Mouse (Mus musculus) adrenal gland, adult 8-10 months (tissue): ENCODE results near the gene Bicd2. TPM values are rescaled to one million over a fixed set of nuclear protein-coding genes. Genes with fewer than 3 reads are reported as not detected.

Source experiments
- DNase-seq: peaks from one replicate; pipeline ENCODE4 v3.0.0; 2022
- total RNA-seq, 4 experiments: library from RNA; stranded (reverse); gene quantifications; 2 replicates each; pipeline ENCODE4 v1.2.4; 2022

The Bicd2 gene
- total RNA-seq, 4 experiments from 2014 or later, result 37.2 to 48.4 (median 40.9) TPM

GRCm38 (mm10) chr13:49326246-49327206 is 14.9 kb upstream of the Bicd2 start:
- no peak for DNase-seq

- DNase-seq, result no peak
Measured at GRCm38 (mm10) chr13:49328101-49328500, 13.3 kb upstream of the Bicd2 start.

- DNase-seq, result no peak
Measured at GRCm38 (mm10) chr13:49333250-49333649, 8.1 kb upstream of the Bicd2 start.

- DNase-seq, result no peak
Measured at GRCm38 (mm10) chr13:49335077-49335982, 6.1 kb upstream of the Bicd2 start.

GRCm38 (mm10) chr13:49338893-49339546 is 2.4 kb upstream of the Bicd2 start:
- DNase-seq, result no peak

- no peak for DNase-seq
Measured at GRCm38 (mm10) chr13:49341831-49342722, 692 bp downstream of the Bicd2 start.

- DNase-seq, result no peak
Measured at GRCm38 (mm10) chr13:49342723-49343100, 1.3 kb downstream of the Bicd2 start.

GRCm38 (mm10) chr13:49344567-49344966 is 3.2 kb downstream of the Bicd2 start:
- no peak for DNase-seq

- DNase-seq, result peak; percentile 54
Measured at GRCm38 (mm10) chr13:49345476-49345875, 4.1 kb downstream of the Bicd2 start.

- DNase-seq, result no peak
Measured at GRCm38 (mm10) chr13:49348522-49348921, 7.1 kb downstream of the Bicd2 start.

GRCm38 (mm10) chr13:49349335-49349734 is 8.0 kb downstream of the Bicd2 start:
- no peak for DNase-seq

- no peak for DNase-seq
Measured at GRCm38 (mm10) chr13:49349836-49350505, 8.6 kb downstream of the Bicd2 start.

- DNase-seq, result no peak
Measured at GRCm38 (mm10) chr13:49352581-49353159, 11.3 kb downstream of the Bicd2 start.

- DNase-seq, result no peak
Measured at GRCm38 (mm10) chr13:49353422-49353821, 12.0 kb downstream of the Bicd2 start.

- no peak for DNase-seq
Measured at GRCm38 (mm10) chr13:49353991-49354507, 12.7 kb downstream of the Bicd2 start.

GRCm38 (mm10) chr13:49355461-49356061 is 14.2 kb downstream of the Bicd2 start:
- no peak for DNase-seq

GRCm38 (mm10) chr13:49356090-49356489 is 14.7 kb downstream of the Bicd2 start:
- no peak for DNase-seq

GRCm38 (mm10) chr13:49357367-49358026 is 16.1 kb downstream of the Bicd2 start:
- DNase-seq, result no peak

GRCm38 (mm10) chr13:49358184-49358583 is 16.8 kb downstream of the Bicd2 start:
- DNase-seq, result no peak
